Mouse (Mus musculus): ENCODE measurements around the gene Ms4a10.

DNA sequence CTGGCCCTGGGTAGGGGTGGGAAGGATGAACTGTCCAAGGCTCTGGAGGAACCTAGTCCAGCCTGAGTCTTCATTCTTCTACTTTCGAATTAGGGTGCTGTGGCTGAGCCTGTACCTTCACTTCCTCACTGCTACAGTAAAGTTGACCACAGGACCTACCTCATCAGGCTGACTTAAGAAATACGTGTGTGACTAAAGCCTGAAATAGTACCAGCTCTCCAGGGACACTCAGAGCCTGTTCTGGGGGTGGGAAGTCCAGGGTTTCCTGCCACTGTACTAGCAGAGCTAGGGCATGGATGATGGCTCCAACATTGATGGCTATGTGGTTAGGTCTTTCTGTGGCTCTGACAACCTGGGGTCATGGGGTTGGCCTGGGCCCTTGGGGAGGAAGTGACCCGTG lies 30.5 kb downstream of the Ms4a10 start:
- TF ChIP-seq CTCF (IDR thresholded peaks at IDR 0.05; ENCODE audit: low read depth, low read length), result no peak
- no peak for TF ChIP-seq EP300 (IDR thresholded peaks at IDR 0.05; ENCODE audit: insufficient read depth, low read depth, low read length)
